Mouse (Mus musculus): ENCODE measurements around the gene Nme9.

Nme9 gene

GRCm38 (mm10) chr9:99479181-99479711 is 28.0 kb downstream of the Nme9 start:
- peak in 1 of 2 experiments; percentile 19 for DNase-seq (ENCODE audit: low spot score in 2 of 2)

GRCm38 (mm10) chr9:99480764-99481163 is 29.5 kb downstream of the Nme9 start:
- no peak for DNase-seq (ENCODE audit: low spot score in 2 of 2)

- no peak for DNase-seq (ENCODE audit: low spot score in 2 of 2)
These were observed 31.9 kb downstream of the Nme9 start for GRCm38 (mm10) chr9:99483191-99483590.

GRCm38 (mm10) chr9:99484632-99485031 is 33.4 kb downstream of the Nme9 start:
- no peak for DNase-seq (ENCODE audit: low spot score in 2 of 2)

- DNase-seq (ENCODE audit: low spot score in 2 of 2): no peak
These were observed 33.9 kb downstream of the Nme9 start for GRCm38 (mm10) chr9:99485144-99485543.

- no peak for DNase-seq (ENCODE audit: low spot score in 2 of 2)
These were observed 35.9 kb downstream of the Nme9 start for GRCm38 (mm10) chr9:99487126-99487695.

GRCm38 (mm10) chr9:99487841-99488240 is 36.6 kb downstream of the Nme9 start:
- no peak for DNase-seq (ENCODE audit: low spot score in 2 of 2)

GRCm38 (mm10) chr9:99491050-99491449 is 39.8 kb downstream of the Nme9 start:
- DNase-seq (ENCODE audit: low spot score in 2 of 2): no peak

- DNase-seq (ENCODE audit: low spot score in 2 of 2): no peak
These were observed 41.4 kb downstream of the Nme9 start for GRCm38 (mm10) chr9:99492634-99493200.

GRCm38 (mm10) chr9:99499336-99499735 is 48.1 kb downstream of the Nme9 start:
- DNase-seq (ENCODE audit: low spot score in 2 of 2): no peak

- no peak for DNase-seq (ENCODE audit: low spot score in 2 of 2)
These were observed 54.6 kb downstream of the Nme9 start for GRCm38 (mm10) chr9:99505875-99506274.

Data from spleen, postnatal 10 days (tissue).